Mouse (Mus musculus) forebrain, embryonic 16.5 days (tissue): ENCODE data around the gene Serinc5. TPM values are rescaled to one million over a fixed set of nuclear protein-coding genes. Genes with fewer than 3 reads are reported as not detected.

Experiments used
- ATAC-seq: fragments of 200-750 bp; cut with Nextera tagmentation; 2 replicates; pipeline ENCODE4 v1.8.0; 2017; ENCODE audit warnings: mild to moderate bottlenecking, moderate library complexity
- H3K27ac ChIP-seq: fragments of 300-500 bp; sonication (generic); 2 replicates; pipeline ENCODE4 v1.5.1; 2014; ENCODE audit warnings: low read length, control low read depth
- H3K27me3 ChIP-seq: fragments of 300-500 bp; sonication (generic); replicated peaks from 2 replicates; pipeline ENCODE4 v1.6.1; 2014; ENCODE audit warnings: low read length; ENCODE audit not compliant: control insufficient read depth, insufficient read depth
- H3K36me3 ChIP-seq: fragments of 300-500 bp; sonication (generic); 2 replicates; pipeline ENCODE4 v1.6.1; 2014; ENCODE audit not compliant: control insufficient read depth, insufficient read depth
- H3K4me1 ChIP-seq: fragments of 300-500 bp; sonication (generic); replicated peaks from 2 replicates; pipeline ENCODE4 v1.6.1; 2014; ENCODE audit warnings: low read length; ENCODE audit not compliant: control insufficient read depth, insufficient read depth
- H3K4me2 ChIP-seq: fragments of 300-500 bp; sonication (generic); 2 replicates; pipeline ENCODE4 v1.6.1; 2014; ENCODE audit warnings: mild to moderate bottlenecking, low read length, control low read depth
- H3K4me3 ChIP-seq: fragments of 300-500 bp; sonication (generic); replicated peaks from 2 replicates; pipeline ENCODE4 v1.5.1; 2014; ENCODE audit warnings: mild to moderate bottlenecking, low read length, control low read depth
- H3K9ac ChIP-seq: fragments of 300-500 bp; sonication (generic); replicated peaks from 2 replicates; pipeline ENCODE4 v1.6.1; 2014; ENCODE audit warnings: low read depth, low read length, control low read depth
- H3K9me3 ChIP-seq: fragments of 300-500 bp; sonication (generic); 2 replicates; pipeline ENCODE4 v1.6.1; 2016; ENCODE audit warnings: low read length; ENCODE audit not compliant: control insufficient read depth
- WGBS: fragments of 180-500 bp; shearing (Covaris S2); extraction: QIAGEN DNeasy Blood & Tissue Kit; methylation state at CpG from one replicate; pipeline ENCODE4 v1.1.7; 2014; 5-methylcytosine and 5-hydroxymethylcytosine counted together
- polyA plus RNA-seq: library from polyadenylated mRNA; unstranded; fragments of >200 nt; fragmentation: Nextera tagmentation; extraction: Ambion mirVana; gene quantifications from 2 replicates; pipeline ENCODE4 v1.2.1, GENCODE M21; 2015

The Serinc5 gene
- polyA plus RNA-seq, 1 experiment from 2014 or later, result 21.6 TPM

GRCm38 (mm10) chr13:92611254-92611784 lies 428 bp downstream of the Serinc5 start:
- ATAC-seq, result peak; percentile 51

GRCm38 (mm10) chr13:92611917-92612316 lies 1.0 kb downstream of the Serinc5 start:
- Histone ChIP-seq H3K9ac (peak overlapping the region; percentile 65), H3K27ac (no peak overlapping the region), H3K9me3 (no peaks in the 10 kb centered on the region), H3K4me3 (peak overlapping the region; percentile 80), H3K4me2 (peak overlapping the region; percentile 79), H3K27me3 (no peaks in the 10 kb centered on the region), H3K4me1 (peaks cover 18% of the 10 kb centered on the region), H3K36me3 (no peaks in the 10 kb centered on the region)
- 8% methylated on average over 7 of the region's 7 CpGs for WGBS
- no peak for ATAC-seq

More at GRCm38 (mm10) chr13:92611254-92611784, 428 bp downstream of the Serinc5 start:
- Histone ChIP-seq H3K27me3 (no peaks in the 10 kb centered on the region), H3K9me3 (no peaks in the 10 kb centered on the region), H3K4me2 (peak overlapping the region; percentile 79), H3K36me3 (no peaks in the 10 kb centered on the region), H3K9ac (peak overlapping the region; percentile 65), H3K4me1 (peaks cover 18% of the 10 kb centered on the region), H3K4me3 (peak overlapping the region; percentile 80), H3K27ac (peak overlapping the region; percentile 24; the same call in 1 of the 2 replicates)
- WGBS, result under 1% methylated on average over 42 of the region's 43 CpGs

- H3K36me3 ChIP-seq, result no peaks in the 10 kb centered on the region
- peaks cover 18% of the 10 kb centered on the region for H3K4me1 ChIP-seq
- peak overlapping the region; percentile 79 for H3K4me2 ChIP-seq
- no peak overlapping the region for H3K27ac ChIP-seq
- no peak for ATAC-seq
- H3K27me3 ChIP-seq, result no peaks in the 10 kb centered on the region
- H3K4me3 ChIP-seq, result no peak overlapping the region; the same call in 1 of the 2 replicates
- whole genome bisulfite sequencing, result 81% methylated on average over 5 of the region's 5 CpGs
- H3K9ac ChIP-seq, result no peak overlapping the region
- H3K9me3 ChIP-seq, result no peaks in the 10 kb centered on the region
Observed at GRCm38 (mm10) chr13:92613094-92613493, 2.2 kb downstream of the Serinc5 start.

- H3K27me3 ChIP-seq, result no peaks in the 10 kb centered on the region
- WGBS, result 77% methylated on average over 5 of the region's 5 CpGs
- H3K9ac ChIP-seq, result no peak overlapping the region
- no peak for ATAC-seq
- H3K4me1 ChIP-seq, result peaks cover 15% of the 10 kb centered on the region
- no peak overlapping the region for H3K27ac ChIP-seq
- H3K36me3 ChIP-seq, result no peaks in the 10 kb centered on the region
- no peak overlapping the region for H3K4me3 ChIP-seq
- no peaks in the 10 kb centered on the region for H3K9me3 ChIP-seq
- no peak overlapping the region for H3K4me2 ChIP-seq
Observed at GRCm38 (mm10) chr13:92615201-92615600, 4.3 kb downstream of the Serinc5 start.

GRCm38 (mm10) chr13:92616459-92616858 lies 5.6 kb downstream of the Serinc5 start:
- Histone ChIP-seq H3K36me3 (no peaks in the 10 kb centered on the region), H3K4me1 (peaks cover 15% of the 10 kb centered on the region), H3K9ac (no peak overlapping the region), H3K9me3 (no peaks in the 10 kb centered on the region), H3K4me3 (no peak overlapping the region), H3K27me3 (no peaks in the 10 kb centered on the region), H3K27ac (no peak overlapping the region), H3K4me2 (no peak overlapping the region)
- ATAC-seq, result no peak
- WGBS, result 90% methylated on average over 8 of the region's 8 CpGs

- no peak overlapping the region for H3K27ac ChIP-seq
- no peaks in the 10 kb centered on the region for H3K36me3 ChIP-seq
- H3K4me3 ChIP-seq, result no peak overlapping the region
- H3K9me3 ChIP-seq, result no peaks in the 10 kb centered on the region
- H3K27me3 ChIP-seq, result no peaks in the 10 kb centered on the region
- no peak for ATAC-seq
- no peak overlapping the region for H3K4me2 ChIP-seq
- no peaks in the 10 kb centered on the region for H3K4me1 ChIP-seq
- no peak overlapping the region for H3K9ac ChIP-seq
- WGBS, result 100% methylated on average over 1 of the region's 1 CpGs
Observed at GRCm38 (mm10) chr13:92626196-92626595, 15.3 kb downstream of the Serinc5 start.

- ATAC-seq, result no peak
- Histone ChIP-seq H3K27me3 (no peaks in the 10 kb centered on the region), H3K27ac (no peak overlapping the region), H3K9me3 (no peaks in the 10 kb centered on the region), H3K4me3 (no peak overlapping the region), H3K4me2 (no peak overlapping the region), H3K4me1 (no peaks in the 10 kb centered on the region; the same call in 1 of the 2 replicates), H3K9ac (no peak overlapping the region), H3K36me3 (no peaks in the 10 kb centered on the region)
- 96% methylated on average over 5 of the region's 5 CpGs for WGBS
Observed at GRCm38 (mm10) chr13:92626725-92627124, 15.8 kb downstream of the Serinc5 start.

GRCm38 (mm10) chr13:92629509-92629908 lies 18.6 kb downstream of the Serinc5 start:
- no peaks in the 10 kb centered on the region for H3K9me3 ChIP-seq
- no peak overlapping the region for H3K9ac ChIP-seq
- no peak overlapping the region for H3K4me2 ChIP-seq
- no peak overlapping the region for H3K27ac ChIP-seq
- no peaks in the 10 kb centered on the region for H3K27me3 ChIP-seq
- H3K4me3 ChIP-seq, result no peak overlapping the region
- peaks cover 4% of the 10 kb centered on the region for H3K4me1 ChIP-seq
- no peak for ATAC-seq
- no peaks in the 10 kb centered on the region for H3K36me3 ChIP-seq
- 88% methylated on average over 3 of the region's 3 CpGs for WGBS

GRCm38 (mm10) chr13:92631450-92631849 lies 20.6 kb downstream of the Serinc5 start:
- Histone ChIP-seq H3K9me3 (no peaks in the 10 kb centered on the region), H3K27me3 (no peaks in the 10 kb centered on the region), H3K4me3 (no peak overlapping the region), H3K4me2 (no peak overlapping the region), H3K9ac (no peak overlapping the region), H3K4me1 (peaks cover 7% of the 10 kb centered on the region), H3K27ac (no peak overlapping the region), H3K36me3 (no peaks in the 10 kb centered on the region)
- 58% methylated on average over 4 of the region's 4 CpGs for WGBS
- no peak for ATAC-seq

GRCm38 (mm10) chr13:92632550-92632949 lies 21.7 kb downstream of the Serinc5 start:
- WGBS, result 55% methylated on average over 4 of the region's 4 CpGs
- no peak overlapping the region for H3K27ac ChIP-seq
- no peak for ATAC-seq
- no peak overlapping the region for H3K4me3 ChIP-seq
- peak overlapping the region; percentile 23 for H3K9ac ChIP-seq
- H3K4me2 ChIP-seq, result no peak overlapping the region
- no peaks in the 10 kb centered on the region for H3K9me3 ChIP-seq
- no peaks in the 10 kb centered on the region for H3K27me3 ChIP-seq
- no peaks in the 10 kb centered on the region for H3K36me3 ChIP-seq
- peaks cover 12% of the 10 kb centered on the region for H3K4me1 ChIP-seq
